Mouse (Mus musculus) embryonic facial prominence, embryonic 15.5 days (tissue): Measurements from ENCODE around the gene Tbc1d17. TPM values are rescaled to one million over a fixed set of nuclear protein-coding genes. Genes with fewer than 3 reads are reported as not detected.
A peak's percentile ranks its signal among the peaks of the same experiment; 100 is the strongest.

ENCODE experiments used
- ATAC-seq: fragments of 200-750 bp; cut with Nextera tagmentation; 2 replicates; pipeline ENCODE4 v1.8.0; 2017; ENCODE audit warnings: low read depth, moderate TSS enrichment; ENCODE audit not compliant: insufficient number of reproducible peaks, low FRiP score, low TSS enrichment
- H3K27ac ChIP-seq: fragments of 300-500 bp; sonication (generic); replicated peaks from 2 replicates; pipeline ENCODE4 v1.5.1; 2015; ENCODE audit warnings: mild to moderate bottlenecking, inconsistent platforms
- H3K27me3 ChIP-seq: fragments of 300-500 bp; sonication (generic); 2 replicates; pipeline ENCODE4 v1.6.1; 2015; ENCODE audit warnings: inconsistent platforms
- H3K36me3 ChIP-seq: fragments of 300-500 bp; sonication (generic); 2 replicates; pipeline ENCODE4 v1.6.1; 2015; ENCODE audit warnings: mild to moderate bottlenecking, inconsistent platforms
- H3K4me1 ChIP-seq: fragments of 300-500 bp; sonication (generic); 2 replicates; pipeline ENCODE4 v1.6.1; 2015; ENCODE audit warnings: inconsistent platforms
- H3K4me2 ChIP-seq: fragments of 300-500 bp; sonication (generic); replicated peaks from 2 replicates; pipeline ENCODE4 v1.6.1; 2015; ENCODE audit warnings: mild to moderate bottlenecking, inconsistent platforms
- H3K4me3 ChIP-seq: fragments of 300-500 bp; sonication (generic); replicated peaks from 2 replicates; pipeline ENCODE4 v1.5.1; 2015; ENCODE audit warnings: mild to moderate bottlenecking, inconsistent platforms
- H3K9ac ChIP-seq: fragments of 300-500 bp; sonication (generic); 2 replicates; pipeline ENCODE4 v1.6.1; 2015; ENCODE audit warnings: inconsistent platforms
- H3K9me3 ChIP-seq: fragments of 300-500 bp; sonication (generic); replicated peaks from 2 replicates; pipeline ENCODE4 v1.6.1; 2016; ENCODE audit warnings: inconsistent platforms
- WGBS: fragments of 180-500 bp; shearing (Covaris S2); methylation state at CpG from one replicate; pipeline ENCODE4 v1.1.7; 2015; 5-methylcytosine and 5-hydroxymethylcytosine counted together
- polyA plus RNA-seq: library from polyadenylated mRNA; unstranded; fragments of >200 nt; fragmentation: Nextera tagmentation; extraction: Ambion mirVana; gene quantifications from 2 replicates; pipeline ENCODE4 v1.2.1, GENCODE M21; 2015

Tbc1d17 gene
- polyA plus RNA-seq, 1 experiment from 2014 or later: 89.3 TPM

DNA sequence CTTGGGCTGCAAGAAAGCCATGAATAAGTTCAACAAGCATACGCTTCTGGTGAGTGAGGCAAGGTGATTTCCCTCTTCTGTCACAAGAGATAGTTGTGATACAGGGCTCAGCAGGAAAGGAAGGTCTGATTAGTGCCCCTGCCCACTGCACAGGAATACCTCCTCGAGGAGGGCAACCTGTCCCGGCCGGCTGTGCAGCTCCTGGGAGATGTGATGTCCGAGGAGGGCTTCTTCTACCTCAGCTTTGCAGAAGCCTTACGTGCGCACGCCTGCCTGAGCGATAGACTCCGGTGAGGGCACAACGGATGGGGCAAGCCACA is 9.7 kb downstream of the Tbc1d17 start:
- Histone ChIP-seq H3K9ac (0 out of 2 replicates have a peak overlapping the region, but pooled peaks have one; percentile 4), H3K4me1 (peaks cover 15% of the 10 kb centered on the region), H3K4me2 (peak overlapping the region; percentile 58), H3K9me3 (no peaks in the 10 kb centered on the region), H3K27ac (no peak overlapping the region), H3K27me3 (peaks cover 37% of the 10 kb centered on the region), H3K4me3 (peak overlapping the region; percentile 34), H3K36me3 (peaks cover 39% of the 10 kb centered on the region)
- 25% methylated on average over 11 of the region's 11 CpGs for WGBS
- ATAC-seq: no peak

DNA sequence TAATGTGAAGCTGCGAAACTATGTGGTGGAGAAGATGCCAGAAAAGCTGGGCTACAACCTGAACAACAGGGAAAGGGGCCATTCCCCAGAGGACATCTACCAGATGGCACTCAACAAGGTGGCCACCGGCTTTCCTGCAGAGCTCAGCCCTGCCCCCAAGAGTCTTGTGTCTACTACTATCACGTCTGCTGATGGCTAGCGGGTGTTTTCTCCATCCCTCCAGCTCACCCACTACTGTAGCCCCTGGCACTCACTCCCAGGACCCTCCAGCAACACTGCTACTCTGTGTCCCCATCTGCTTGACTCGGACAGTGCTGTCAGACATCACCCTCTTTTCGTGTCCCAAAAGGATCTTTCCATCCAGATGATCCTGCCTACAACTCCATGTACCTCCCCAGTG is 10.8 kb downstream of the Tbc1d17 start:
- Histone ChIP-seq H3K9ac (no peak overlapping the region), H3K9me3 (no peaks in the 10 kb centered on the region), H3K4me1 (peaks cover 20% of the 10 kb centered on the region), H3K4me2 (no peak overlapping the region), H3K27me3 (peaks cover 37% of the 10 kb centered on the region), H3K27ac (no peak overlapping the region), H3K4me3 (no peak overlapping the region), H3K36me3 (peaks cover 29% of the 10 kb centered on the region)
- WGBS: 90% methylated on average over 6 of the region's 6 CpGs
- no peak for ATAC-seq

DNA sequence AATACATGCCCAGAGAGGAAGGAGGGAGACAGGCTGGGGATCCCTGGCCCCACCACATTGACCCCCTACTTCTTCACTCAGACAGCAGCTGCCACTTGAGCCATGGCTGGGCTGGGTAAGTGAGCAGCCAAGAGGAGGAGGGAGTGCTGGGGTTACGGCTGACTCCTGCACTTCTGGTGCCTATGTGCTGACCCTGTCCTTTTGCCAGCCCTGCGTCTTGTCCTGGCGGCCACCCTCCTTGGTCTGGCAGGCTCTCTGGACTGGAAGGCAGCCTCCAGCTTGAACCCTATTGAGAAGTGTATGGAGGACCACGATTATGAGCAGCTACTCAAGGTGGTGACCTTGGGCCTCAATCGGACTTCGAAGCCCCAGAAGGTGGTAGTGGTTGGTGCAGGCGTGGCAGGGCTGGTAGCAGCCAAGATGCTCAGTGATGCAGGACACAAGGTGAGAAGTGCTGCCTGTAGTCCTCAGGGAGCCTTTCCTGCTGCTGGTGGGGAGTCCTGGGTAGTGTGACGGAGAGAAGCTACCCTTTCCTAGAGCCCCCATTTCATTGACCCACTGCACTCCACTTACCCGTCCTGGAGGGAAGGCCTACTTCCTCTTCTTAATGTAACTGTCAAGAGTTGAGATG is 12.3 kb downstream of the Tbc1d17 start:
- Histone ChIP-seq H3K36me3 (peaks cover 22% of the 10 kb centered on the region), H3K27ac (no peak overlapping the region), H3K4me1 (peaks cover 27% of the 10 kb centered on the region), H3K9me3 (no peaks in the 10 kb centered on the region), H3K9ac (no peak overlapping the region), H3K4me2 (no peak overlapping the region), H3K27me3 (peaks cover 31% of the 10 kb centered on the region), H3K4me3 (no peak overlapping the region)
- ATAC-seq: no peak
- 83% methylated on average over 9 of the region's 9 CpGs for WGBS

DNA sequence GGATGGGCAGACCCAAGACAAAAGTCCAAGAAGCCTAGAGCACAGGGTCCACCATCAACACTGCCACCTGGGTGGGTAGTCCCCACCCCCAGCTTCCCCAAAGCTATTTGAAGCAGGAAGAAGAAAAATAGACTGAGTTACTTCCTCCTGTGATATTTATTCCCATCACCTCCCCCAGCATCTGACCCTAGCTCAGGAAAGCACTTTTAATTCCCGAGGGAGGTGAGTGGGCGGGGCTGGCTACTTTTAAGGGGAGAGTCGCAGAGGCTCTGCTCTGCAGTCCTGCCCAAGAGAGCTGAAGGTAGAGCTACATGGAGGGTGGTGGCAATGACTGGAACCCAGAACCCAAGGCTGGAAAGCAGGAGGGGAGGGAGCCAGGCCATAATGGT is 12.9 kb downstream of the Tbc1d17 start:
- Histone ChIP-seq H3K4me2 (no peak overlapping the region), H3K4me1 (peaks cover 27% of the 10 kb centered on the region), H3K9me3 (no peaks in the 10 kb centered on the region), H3K27me3 (peaks cover 29% of the 10 kb centered on the region), H3K9ac (no peak overlapping the region), H3K36me3 (peaks cover 22% of the 10 kb centered on the region), H3K27ac (no peak overlapping the region), H3K4me3 (no peak overlapping the region)
- ATAC-seq: no peak
- WGBS: 42% methylated on average over 3 of the region's 3 CpGs

DNA sequence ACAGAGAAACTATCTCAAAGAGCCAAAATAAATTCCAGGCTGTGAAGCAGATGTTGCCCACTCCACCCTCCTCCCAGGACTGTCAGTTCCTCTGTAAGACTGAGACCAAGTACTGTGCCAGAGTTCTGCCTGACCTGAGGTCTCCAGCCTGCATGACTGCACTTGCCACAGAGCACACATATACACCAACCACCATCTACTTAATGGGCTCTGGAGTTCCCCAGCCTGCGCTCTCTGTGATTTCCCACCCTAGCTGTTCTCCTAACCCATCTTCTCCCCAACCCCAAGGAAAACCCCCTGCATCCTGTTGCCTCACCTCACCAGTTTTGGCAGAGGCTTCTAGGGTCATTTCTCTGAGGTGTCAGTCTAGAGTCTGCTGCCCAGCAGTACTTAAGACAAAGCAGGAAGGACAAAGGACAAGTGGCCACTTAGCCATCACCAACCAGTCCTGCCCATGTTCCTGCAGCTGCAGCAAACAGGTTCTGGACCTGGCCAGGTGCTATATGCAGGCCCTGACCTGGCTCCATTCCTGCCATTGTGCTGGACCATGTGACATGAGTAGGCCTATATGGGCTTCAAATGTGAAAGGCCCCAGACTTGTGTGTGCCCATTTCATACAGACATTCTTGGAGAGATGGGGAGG is 13.4 kb downstream of the Tbc1d17 start:
- no peak for ATAC-seq
- Histone ChIP-seq H3K9ac (no peak overlapping the region), H3K27me3 (peaks cover 24% of the 10 kb centered on the region), H3K36me3 (peaks cover 22% of the 10 kb centered on the region), H3K4me3 (no peak overlapping the region), H3K4me1 (peaks cover 27% of the 10 kb centered on the region), H3K4me2 (no peak overlapping the region), H3K9me3 (no peaks in the 10 kb centered on the region), H3K27ac (no peak overlapping the region)
- WGBS: 85% methylated on average over 1 of the region's 1 CpGs

DNA sequence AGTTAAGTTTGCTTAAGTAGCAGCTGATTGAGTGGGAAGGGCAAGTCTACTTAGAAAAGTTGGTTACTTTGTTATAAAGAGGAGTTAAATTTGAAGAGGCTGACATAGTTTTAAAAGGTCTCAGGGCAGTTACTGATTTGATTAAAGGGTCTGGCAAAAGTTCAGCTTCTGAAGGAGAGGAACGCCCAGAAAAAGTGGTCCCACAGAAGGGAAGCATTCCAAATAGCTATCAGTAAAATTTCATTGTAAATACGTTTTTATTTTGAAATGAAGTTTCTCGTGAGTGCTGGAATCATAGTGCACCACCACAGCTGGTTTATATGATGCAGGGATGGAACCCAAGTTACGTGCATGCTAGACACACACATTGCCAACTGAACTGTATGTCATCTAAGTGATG is 16.1 kb downstream of the Tbc1d17 start:
- H3K9me3 ChIP-seq: no peaks in the 10 kb centered on the region
- no peak for ATAC-seq
- H3K4me1 ChIP-seq: peaks cover 13% of the 10 kb centered on the region; the same call in 1 of the 2 replicates
- no peaks in the 10 kb centered on the region for H3K27me3 ChIP-seq
- no peak overlapping the region for H3K4me3 ChIP-seq
- 50% methylated on average over 4 of the region's 4 CpGs for WGBS
- H3K4me2 ChIP-seq: no peak overlapping the region
- no peak overlapping the region for H3K9ac ChIP-seq
- 0 out of 2 replicates have a peak overlapping the region, but pooled peaks have one; percentile 22 for H3K27ac ChIP-seq
- peaks cover 46% of the 10 kb centered on the region for H3K36me3 ChIP-seq

DNA sequence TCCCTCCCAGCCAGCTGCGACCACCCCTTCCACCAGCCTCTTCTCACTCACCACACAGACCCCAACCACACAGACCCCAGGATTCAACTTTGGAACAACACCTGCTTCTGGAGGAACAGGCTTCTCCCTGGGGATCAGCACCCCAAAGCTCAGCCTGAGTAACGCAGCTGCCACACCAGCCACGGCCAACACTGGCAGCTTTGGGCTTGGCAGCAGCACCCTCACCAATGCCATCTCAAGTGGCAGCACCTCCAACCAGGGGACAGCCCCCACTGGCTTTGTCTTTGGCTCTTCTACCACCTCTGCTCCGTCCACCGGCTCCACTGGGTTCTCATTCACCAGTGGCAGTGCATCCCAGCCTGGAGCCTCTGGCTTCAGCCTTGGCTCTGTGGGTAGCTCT is 20.2 kb downstream of the Tbc1d17 start:
- H3K36me3 ChIP-seq: peaks cover 48% of the 10 kb centered on the region
- ATAC-seq: no peak
- no peak overlapping the region for H3K4me2 ChIP-seq
- WGBS: 90% methylated on average over 5 of the region's 5 CpGs
- H3K9ac ChIP-seq: no peak overlapping the region
- H3K4me3 ChIP-seq: no peak overlapping the region
- no peaks in the 10 kb centered on the region for H3K9me3 ChIP-seq
- H3K27me3 ChIP-seq: no peaks in the 10 kb centered on the region
- no peak overlapping the region for H3K27ac ChIP-seq
- peaks cover 9% of the 10 kb centered on the region for H3K4me1 ChIP-seq

DNA sequence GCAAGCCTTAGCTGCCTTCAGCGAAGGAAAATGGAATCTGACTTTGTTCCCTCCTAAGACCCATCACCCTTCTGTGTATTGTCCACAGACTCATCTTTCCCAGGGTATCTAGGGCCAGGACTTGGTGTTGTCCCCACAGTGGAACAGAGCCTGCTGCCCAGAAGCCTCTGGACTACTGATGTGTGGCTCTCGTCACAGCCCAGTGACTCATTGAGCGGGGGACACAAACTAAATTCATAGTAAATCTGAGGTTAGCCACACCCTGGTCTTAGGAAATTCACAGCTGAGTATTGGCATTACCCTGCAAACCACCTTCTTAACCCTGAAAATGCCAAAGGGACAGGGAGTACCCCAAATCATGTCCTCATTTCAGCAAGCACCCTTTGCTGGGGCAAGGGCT is 22.1 kb downstream of the Tbc1d17 start:
- H3K4me1 ChIP-seq: peaks cover 14% of the 10 kb centered on the region
- peaks cover 42% of the 10 kb centered on the region for H3K36me3 ChIP-seq
- H3K27me3 ChIP-seq: no peaks in the 10 kb centered on the region
- no peak overlapping the region for H3K4me2 ChIP-seq
- H3K4me3 ChIP-seq: no peak overlapping the region
- H3K27ac ChIP-seq: no peak overlapping the region
- no peak overlapping the region for H3K9ac ChIP-seq
- WGBS: 87% methylated on average over 3 of the region's 3 CpGs
- no peaks in the 10 kb centered on the region for H3K9me3 ChIP-seq
- no peak for ATAC-seq

DNA sequence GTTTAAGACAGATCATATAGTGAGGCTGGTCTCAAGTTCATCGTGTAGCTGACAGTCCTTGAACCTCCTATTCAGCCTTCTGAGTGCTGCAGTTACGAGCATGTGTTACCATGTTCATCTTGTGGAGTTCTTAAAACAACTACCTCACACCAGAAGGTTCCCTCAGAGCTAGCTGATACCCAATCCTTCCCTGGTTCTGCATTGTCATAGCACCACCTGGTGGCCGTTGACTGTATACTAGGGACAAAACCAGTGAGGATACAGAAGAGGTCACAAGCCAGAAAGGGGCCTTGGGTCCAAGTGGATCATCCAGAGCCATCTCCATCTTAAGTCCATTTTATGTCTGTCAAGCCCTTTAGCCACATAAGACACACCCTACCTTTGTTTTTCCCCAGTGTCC is 24.0 kb downstream of the Tbc1d17 start:
- no peak overlapping the region for H3K4me3 ChIP-seq
- H3K4me1 ChIP-seq: peaks cover 22% of the 10 kb centered on the region
- ATAC-seq: no peak
- WGBS: 18% methylated on average over 3 of the region's 3 CpGs
- H3K9me3 ChIP-seq: no peaks in the 10 kb centered on the region
- H3K27me3 ChIP-seq: no peaks in the 10 kb centered on the region
- H3K27ac ChIP-seq: peak overlapping the region; percentile 22
- no peak overlapping the region for H3K9ac ChIP-seq
- H3K36me3 ChIP-seq: peaks cover 23% of the 10 kb centered on the region
- H3K4me2 ChIP-seq: no peak overlapping the region

DNA sequence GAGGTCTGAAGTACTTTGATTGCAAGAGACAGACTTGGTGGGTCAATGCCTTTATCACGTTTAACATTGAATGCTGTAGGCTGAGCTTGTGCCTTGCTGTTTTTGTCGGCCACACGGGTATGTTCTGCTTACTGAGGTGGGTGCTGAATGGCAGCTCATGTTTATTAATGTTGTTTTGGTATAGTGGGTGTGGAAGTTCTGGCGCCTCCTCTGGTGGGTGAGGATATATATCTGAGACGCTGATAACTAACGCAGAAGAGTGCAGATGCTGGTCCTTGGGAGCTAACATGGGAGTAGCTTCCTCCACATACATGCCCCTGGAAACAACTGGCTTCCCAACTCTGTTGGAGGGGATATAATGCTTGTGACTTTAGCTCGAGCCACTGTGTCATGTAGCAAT is 25.5 kb downstream of the Tbc1d17 start:
- Histone ChIP-seq H3K4me2 (no peak overlapping the region), H3K36me3 (peaks cover 8% of the 10 kb centered on the region), H3K4me3 (no peak overlapping the region), H3K27ac (no peak overlapping the region), H3K9ac (no peak overlapping the region), H3K9me3 (no peaks in the 10 kb centered on the region), H3K27me3 (no peaks in the 10 kb centered on the region), H3K4me1 (peaks cover 36% of the 10 kb centered on the region)
- no peak for ATAC-seq
- 35% methylated on average over 7 of the region's 7 CpGs for WGBS

DNA sequence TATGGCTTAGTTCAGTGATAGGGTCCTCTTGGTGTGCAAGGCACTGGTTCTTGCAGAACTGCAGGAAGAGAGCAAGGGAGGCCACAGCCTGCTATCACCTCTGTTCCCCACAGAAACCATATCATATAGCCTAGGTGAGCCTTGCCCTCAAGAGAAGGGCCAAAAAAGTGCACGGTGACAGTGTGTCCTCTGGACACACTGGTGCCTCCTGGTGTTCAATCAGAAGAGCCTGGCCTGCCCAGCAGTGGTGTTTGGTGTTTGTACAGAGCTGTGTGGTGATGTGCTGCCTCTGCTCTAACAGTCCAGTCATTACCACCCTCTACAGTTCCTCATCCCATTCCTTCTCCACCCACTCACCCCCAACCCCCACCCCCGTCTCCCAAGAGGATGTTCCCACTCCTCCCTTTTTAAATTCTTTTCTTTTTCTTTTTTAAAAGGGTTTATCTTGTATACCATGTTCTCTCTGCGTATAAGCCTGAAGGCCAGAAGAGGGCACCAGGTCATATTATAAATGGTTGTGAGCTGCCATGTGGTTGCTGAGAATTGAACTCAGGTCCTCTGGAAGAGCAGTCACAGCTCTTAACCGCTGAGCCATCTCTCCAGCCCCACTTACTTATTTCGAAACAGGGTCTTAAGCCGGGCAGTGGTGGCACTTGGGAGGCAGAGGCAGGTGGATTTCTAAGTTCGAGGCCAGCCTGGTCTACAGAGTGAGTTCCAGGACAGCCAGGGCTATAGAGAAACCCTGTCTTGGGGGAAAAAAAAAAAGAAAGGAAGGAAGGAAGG is 27.0 kb downstream of the Tbc1d17 start:
- Histone ChIP-seq H3K27ac (no peak overlapping the region), H3K4me3 (no peak overlapping the region), H3K9ac (no peak overlapping the region), H3K27me3 (no peaks in the 10 kb centered on the region), H3K4me1 (peaks cover 50% of the 10 kb centered on the region), H3K4me2 (no peak overlapping the region), H3K9me3 (no peaks in the 10 kb centered on the region), H3K36me3 (no peaks in the 10 kb centered on the region; the same call in 1 of the 2 replicates)
- ATAC-seq: no peak
- 84% methylated on average over 7 of the region's 7 CpGs for WGBS
